Mouse (Mus musculus): ENCODE data around the gene H2-M5.
"Not testable (repeated sequence)": the region's sequence is repeated elsewhere in the genome, so short reads cannot be mapped to it uniquely, and the experiment has no call there.

H2-M5 gene

DNA sequence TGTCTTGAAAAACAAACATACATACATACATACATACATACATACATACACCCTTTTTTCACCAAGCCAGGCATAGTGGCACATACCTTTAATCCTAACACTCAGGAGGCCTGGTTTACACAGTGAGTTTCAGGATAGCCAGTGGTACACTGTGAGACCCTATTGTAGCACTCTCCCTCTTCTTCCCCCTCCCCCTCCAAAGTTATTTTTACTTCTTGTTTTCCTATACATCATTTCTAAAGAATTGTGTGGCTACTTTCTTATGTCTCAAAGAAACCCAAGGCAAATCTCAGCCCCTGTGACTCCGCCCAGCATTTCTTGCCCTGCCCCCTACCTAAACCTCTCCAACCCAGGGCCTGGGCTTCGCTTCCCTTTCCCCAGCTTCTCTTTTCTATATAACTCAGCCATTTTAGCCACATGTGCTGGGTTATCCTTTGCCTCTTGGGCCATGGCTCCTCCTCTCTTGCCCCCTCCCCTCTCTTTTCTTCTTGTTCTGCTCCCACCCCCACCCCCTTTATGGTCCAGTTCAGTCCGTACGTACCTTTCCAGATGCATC is 4.5 kb upstream of the H2-M5 start:
- CTCF ChIA-PET = interaction anchor here (0.8 kb wide), 1 partner anchor 14 kb away, joined by 4 read pairs; no protein-coding TSS in a partner anchor

- CTCF ChIA-PET = no interaction called here
Measured at GRCm38 (mm10) chr17:36992336-36993104, 3.2 kb upstream of the H2-M5 start.

DNA sequence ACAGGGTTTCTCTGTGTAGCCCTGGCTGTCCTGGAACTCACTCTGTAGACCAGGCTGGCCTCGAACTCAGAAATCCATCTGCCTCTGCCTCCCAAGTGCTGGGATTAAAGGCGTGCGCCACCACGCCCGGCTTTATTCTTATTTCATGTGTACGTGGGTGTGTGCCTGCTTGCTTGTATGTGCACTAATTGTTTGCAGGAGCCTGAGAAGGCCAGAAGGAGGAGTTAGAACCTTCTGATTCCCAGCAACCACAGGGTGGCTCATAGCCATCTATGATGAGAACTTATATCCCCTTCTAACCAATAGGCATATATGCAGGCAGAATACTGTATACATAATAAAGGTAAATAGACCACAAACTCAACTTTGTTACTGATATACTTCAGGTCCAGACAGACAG is 1.3 kb upstream of the H2-M5 start:
- CTCF ChIA-PET = not testable (repeated sequence)

GRCm38 (mm10) chr17:36988475-36988874 is 862 bp downstream of the H2-M5 start:
- CTCF ChIA-PET = no interaction called here

DNA sequence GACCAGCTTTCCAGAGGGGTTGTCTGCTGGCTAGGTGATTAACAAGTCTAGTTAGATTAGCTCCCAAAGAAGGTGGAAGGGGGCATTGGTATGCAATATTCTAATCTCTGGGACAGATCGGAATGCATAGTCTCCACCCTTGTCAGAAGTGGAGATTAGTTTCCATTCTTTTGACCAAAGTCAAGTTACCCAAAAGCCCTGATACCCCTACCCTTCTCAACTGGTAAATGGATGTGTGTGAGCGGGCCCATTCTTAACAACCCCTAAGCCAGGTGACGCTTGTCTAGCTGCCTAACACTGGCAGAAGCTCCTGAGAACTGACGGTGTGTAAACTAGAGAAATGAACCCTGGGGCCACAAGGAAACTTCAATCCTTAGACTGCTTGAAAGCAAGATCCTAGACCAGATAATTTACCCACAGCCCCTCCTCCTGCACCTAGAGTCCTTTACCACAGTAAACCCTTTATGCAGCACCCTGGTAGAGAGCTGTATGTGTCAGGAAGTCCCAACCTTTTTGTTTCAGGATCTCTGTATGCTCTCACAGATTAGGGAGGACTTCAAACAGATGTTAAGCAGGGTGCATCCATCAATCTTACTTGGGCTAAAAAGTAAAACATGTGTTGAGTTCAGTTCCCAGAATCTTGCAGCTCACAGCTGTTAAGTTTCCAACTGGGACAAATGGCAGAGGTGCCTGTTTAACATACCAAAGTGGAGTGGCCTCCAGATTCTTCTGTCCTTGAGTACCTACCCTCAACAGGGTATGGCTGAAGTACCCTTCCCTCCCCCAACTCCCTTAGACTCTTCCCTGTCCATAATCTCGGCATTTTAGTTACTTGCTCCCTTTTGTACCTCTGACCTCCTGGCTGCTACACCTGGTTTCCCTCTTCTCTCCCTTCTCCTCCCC is 6.8 kb downstream of the H2-M5 start:
- CTCF ChIA-PET = no interaction called here

- CTCF ChIA-PET = no interaction called here
Measured at GRCm38 (mm10) chr17:36981845-36982244, 7.5 kb downstream of the H2-M5 start.

GRCm38 (mm10) chr17:36981221-36981813 is 8.0 kb downstream of the H2-M5 start, which contains the start of gene 2410137M14Rik:
TSS of gene 2410137M14Rik (minus strand) at chr17:36981237.
- CTCF ChIA-PET = no interaction called here

DNA sequence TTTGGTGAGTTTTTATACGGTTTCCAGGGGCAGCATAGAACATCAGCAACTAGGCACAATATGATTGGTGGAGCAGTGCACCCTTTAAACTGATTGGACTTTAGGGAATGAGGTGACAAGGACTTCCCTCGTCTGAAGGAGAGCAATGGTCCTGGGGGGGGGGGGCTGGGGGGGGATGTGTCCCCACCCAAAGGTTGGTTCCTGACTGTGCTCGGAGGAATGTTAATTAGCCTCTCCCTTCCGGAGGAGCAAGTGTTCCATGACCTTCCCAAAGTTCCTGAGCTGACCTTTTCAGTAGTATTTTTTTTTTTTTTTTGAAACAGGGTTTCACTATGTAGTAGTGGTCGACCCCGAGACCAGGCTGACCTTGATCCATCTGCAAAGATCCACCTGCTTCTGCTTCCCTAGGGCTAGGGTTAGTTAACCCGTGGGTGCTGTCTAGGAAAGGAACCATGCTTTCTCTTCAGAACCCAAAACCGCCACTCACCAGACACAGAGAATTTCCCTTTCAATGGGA is 16.0 kb downstream of the H2-M5 start:
- CTCF ChIA-PET = no interaction called here

- CTCF ChIA-PET = no interaction called here
Measured at GRCm38 (mm10) chr17:36972791-36973190, 16.5 kb downstream of the H2-M5 start.

- CTCF ChIA-PET = interaction anchor here (0.5 kb wide), 1 partner anchor 54 kb away, joined by 6 read pairs; no protein-coding TSS in a partner anchor
Measured at GRCm38 (mm10) chr17:36971172-36971850, 18.0 kb downstream of the H2-M5 start.

GRCm38 (mm10) chr17:36970316-36970890 is 18.9 kb downstream of the H2-M5 start:
- CTCF ChIA-PET = no interaction called here

DNA sequence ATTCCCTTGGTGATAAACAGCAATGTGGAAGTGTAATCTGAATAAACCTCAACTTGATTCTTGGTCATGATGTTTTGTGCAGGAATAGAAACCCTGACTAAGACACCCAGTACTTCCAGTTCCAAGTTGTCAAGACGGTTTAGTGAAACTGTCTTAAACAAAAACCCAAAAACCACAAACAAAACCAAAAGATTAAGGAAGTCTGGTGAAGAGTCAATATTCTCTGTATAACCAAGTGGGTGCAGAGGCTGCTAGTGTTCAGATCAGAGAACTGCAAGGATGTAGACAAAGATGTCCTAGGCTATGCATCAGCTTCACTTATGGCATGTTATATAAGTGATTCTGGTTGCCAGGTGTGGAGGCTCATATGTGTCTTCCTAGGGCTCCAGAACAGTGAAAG is 22.5 kb downstream of the H2-M5 start:
- CTCF ChIA-PET = no interaction called here

GRCm38 (mm10) chr17:36961125-36961524 is 28.2 kb downstream of the H2-M5 start:
- CTCF ChIA-PET = no interaction called here

GRCm38 (mm10) chr17:36958884-36959283 is 30.5 kb downstream of the H2-M5 start:
- CTCF ChIA-PET = no interaction called here

DNA sequence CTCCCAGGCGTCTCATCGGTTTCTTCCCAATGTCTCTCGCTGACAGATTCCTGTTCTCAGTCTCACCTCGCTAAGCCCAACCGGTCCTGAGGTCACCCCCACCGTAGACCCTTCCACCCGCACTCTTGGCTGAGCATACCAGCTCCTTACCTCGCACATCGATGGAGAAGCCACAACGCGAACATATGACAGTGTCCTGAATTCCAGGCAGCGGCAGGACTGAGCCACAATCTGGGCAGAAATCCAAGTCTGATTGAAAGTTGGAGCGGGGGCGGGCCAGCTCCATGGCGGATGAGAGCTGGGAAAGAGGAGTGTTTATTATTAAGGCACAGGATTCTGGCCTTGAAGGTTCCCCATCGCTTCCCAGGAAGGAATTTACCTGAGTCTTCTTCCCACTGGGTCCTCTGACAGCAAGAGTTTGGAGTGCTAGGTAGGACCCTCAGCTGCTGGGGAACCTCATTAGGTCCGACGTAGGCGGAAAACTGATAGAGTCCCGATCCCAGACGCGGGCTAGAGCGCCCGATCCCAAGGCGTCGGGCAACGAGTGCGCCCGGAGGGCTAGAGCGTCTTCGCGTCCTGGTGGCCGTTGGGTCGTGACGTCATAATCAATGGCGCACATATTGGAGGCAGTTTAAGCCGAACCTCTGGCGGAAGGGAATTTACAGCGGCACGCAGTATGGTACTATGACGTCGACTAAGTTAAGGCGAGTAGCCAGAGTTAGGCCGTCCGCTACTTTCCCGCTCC is 31.2 kb downstream of the H2-M5 start, which contains the start of the genes Znrd1 and Znrd1as:
Znrd1 (minus strand) TSS at position 561 of the 745 bp plus-strand sequence.
Znrd1as (plus strand) TSS at position 594 of the 745 bp plus-strand sequence.
- CTCF ChIA-PET = no interaction called here

DNA sequence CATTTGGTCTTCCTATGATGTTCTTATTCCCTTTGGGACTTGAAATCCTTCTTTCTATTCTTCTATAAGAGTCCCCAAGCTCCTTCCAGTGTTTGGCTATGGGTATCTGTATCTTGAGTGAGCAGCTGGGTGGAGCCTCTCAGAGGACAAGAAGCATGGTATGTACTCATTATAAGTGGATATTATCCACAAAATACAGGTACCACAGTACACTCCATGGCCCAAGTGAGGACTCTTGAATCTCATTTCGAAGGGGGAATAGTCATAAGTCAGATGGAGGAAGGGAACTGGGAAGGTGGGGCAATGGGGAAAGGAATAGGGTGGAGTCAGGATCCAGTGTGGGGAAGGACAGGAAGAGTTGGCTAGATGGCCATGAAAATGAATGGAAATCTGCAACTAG is 36.3 kb downstream of the H2-M5 start:
- CTCF ChIA-PET = no interaction called here

DNA sequence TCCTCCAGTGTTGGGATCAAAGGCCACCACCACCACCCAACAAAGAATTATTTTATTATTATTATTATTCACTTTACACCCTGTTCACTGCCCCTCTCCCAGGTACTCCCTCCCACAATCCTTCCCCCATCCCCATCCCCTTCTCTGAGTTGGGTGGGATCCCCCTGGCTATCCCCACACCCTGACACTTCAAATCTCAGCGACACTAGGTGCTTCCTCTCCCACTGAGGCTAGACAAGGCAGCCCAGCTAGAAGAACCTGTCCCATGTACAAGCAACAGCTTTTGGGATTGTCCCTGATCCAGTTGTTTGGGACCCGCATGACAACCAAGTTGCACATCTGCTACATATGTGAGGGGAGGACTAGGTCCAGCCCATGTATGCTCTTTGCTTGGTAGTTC is 36.7 kb downstream of the H2-M5 start:
- CTCF ChIA-PET = no interaction called here

- CTCF ChIA-PET = interaction anchor here (0.6 kb wide), 1 partner anchor 15 kb away, joined by 14 read pairs; no protein-coding TSS in a partner anchor
Measured at GRCm38 (mm10) chr17:36950981-36951947, 38.1 kb downstream of the H2-M5 start, which contains the start of gene Ppp1r11. TSS of gene Ppp1r11 (minus strand) at chr17:36951741.

GRCm38 (mm10) chr17:36949265-36949664 is 40.1 kb downstream of the H2-M5 start:
- CTCF ChIA-PET = no interaction called here
